Mouse (Mus musculus): ENCODE results near the gene Gm5148.

Gene Gm5148

GRCm38 (mm10) chr3:37692945-37693344 lies 31.3 kb downstream of the Gm5148 start:
- no peak for DNase-seq (ENCODE audit: low spot score in 2 of 2)

GRCm38 (mm10) chr3:37687158-37687980 lies 36.9 kb downstream of the Gm5148 start:
- DNase-seq (ENCODE audit: low spot score in 2 of 2): peak; percentile 29 to 40

GRCm38 (mm10) chr3:37686751-37687150 lies 37.5 kb downstream of the Gm5148 start:
- DNase-seq (ENCODE audit: low spot score in 2 of 2): no peak

GRCm38 (mm10) chr3:37686219-37686618 lies 38.1 kb downstream of the Gm5148 start:
- no peak for DNase-seq (ENCODE audit: low spot score in 2 of 2)

- no peak for DNase-seq (ENCODE audit: low spot score in 2 of 2)
These were observed 48.0 kb downstream of the Gm5148 start for GRCm38 (mm10) chr3:37676291-37676690.

- DNase-seq (ENCODE audit: low spot score in 2 of 2): no peak
These were observed 49.2 kb downstream of the Gm5148 start for GRCm38 (mm10) chr3:37675056-37675525.

GRCm38 (mm10) chr3:37673513-37674261 lies 50.6 kb downstream of the Gm5148 start:
- no peak for DNase-seq (ENCODE audit: low spot score in 2 of 2)

- DNase-seq (ENCODE audit: low spot score in 2 of 2): no peak
These were observed 51.8 kb downstream of the Gm5148 start for GRCm38 (mm10) chr3:37672266-37673040.

GRCm38 (mm10) chr3:37669100-37669499 lies 55.2 kb downstream of the Gm5148 start:
- DNase-seq (ENCODE audit: low spot score in 2 of 2): no peak

- DNase-seq (ENCODE audit: low spot score in 2 of 2): no peak
These were observed 55.6 kb downstream of the Gm5148 start for GRCm38 (mm10) chr3:37668652-37669051.

GRCm38 (mm10) chr3:37667736-37668135 lies 56.6 kb downstream of the Gm5148 start:
- DNase-seq (ENCODE audit: low spot score in 2 of 2): no peak

GRCm38 (mm10) chr3:37667119-37667467 lies 57.2 kb downstream of the Gm5148 start:
- no peak for DNase-seq (ENCODE audit: low spot score in 2 of 2)

- DNase-seq (ENCODE audit: low spot score in 2 of 2): no peak
These were observed 57.8 kb downstream of the Gm5148 start for GRCm38 (mm10) chr3:37666291-37667118.
